Mouse (Mus musculus) heart, adult 11 months (tissue): ENCODE data around the gene Mier2.

Experiments
- DNase-seq: peaks from one replicate; pipeline ENCODE4 v3.0.0; 2022

The Mier2 gene

DNA sequence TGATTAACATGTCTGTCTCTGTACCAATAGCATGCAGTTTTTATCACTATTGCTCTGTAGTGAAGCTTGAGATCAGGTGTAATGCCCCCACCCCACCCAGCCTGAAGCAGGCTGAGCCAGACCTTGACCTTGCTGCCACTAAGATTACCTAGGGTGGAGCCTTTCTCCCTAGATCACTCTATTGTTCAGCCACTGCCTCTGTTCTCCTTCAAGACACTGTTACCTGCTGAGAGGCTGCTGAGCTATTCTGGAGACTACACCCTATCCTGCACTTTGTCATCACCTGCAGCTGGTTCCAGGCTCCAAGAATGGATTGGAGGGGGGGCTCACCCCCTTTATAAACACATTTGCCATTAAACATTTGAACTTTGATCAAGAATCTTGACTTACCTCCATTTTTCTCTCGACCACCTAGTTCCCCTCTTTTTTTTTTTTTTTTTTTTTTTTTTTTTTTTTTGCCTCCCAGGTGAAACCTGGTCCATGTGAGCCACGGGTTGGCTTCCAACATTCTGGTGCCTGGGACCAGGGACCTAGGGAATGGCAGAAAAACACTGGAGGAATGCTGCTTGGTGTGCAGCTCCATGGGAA is 58.2 kb downstream of the Mier2 start:
- DNase-seq = no peak

DNA sequence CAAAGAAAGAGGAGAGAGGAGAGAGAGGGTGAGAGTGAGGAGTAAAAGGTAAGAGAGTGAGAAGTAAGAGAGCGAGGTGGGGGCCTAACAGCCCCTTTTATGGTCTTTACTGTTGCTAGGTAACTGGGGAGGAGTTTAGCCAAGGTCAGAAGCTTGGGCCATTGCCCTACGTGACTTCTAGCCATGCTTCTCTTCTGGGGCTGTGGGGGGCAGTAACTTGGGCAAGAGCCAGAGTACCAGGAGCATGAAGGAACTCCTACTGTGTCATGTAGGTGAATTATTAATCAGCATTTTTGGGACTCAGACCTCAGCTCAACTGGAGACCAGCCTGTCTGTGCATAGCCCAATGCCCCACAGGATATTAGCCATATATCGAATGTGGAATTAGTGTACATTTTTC is 59.1 kb downstream of the Mier2 start:
- no peak for DNase-seq
